Mouse (Mus musculus): ENCODE measurements around the gene Tln1.

DNA sequence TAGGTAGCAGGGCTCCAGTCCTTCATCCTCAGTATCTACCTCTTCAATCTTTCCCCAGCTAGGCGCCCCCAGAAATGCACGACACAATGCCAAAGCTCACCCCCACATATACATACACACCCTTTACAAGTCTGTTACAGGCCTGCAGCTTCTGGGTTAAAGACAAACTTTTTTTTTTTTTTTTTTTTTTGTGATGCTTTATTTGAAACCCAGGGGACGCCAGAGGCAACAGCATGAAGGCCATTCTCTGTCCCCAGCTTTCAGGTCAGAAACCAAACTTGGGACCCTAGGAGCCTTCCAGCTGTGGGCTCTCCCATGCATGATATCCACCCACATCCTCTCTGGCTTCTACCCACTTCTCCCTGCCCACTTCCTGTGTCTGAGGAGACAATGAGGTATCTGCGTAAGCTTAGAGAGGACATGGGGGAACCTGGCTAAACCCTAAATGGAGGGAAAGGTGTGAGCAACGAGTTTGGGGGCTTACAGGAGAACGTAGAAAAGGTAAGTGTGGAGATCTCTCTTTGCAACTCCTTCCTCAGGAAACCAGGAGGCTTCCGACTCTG, 80.5 kb downstream of the Tln1 start:
- TF ChIP-seq CTCF (IDR thresholded peaks at IDR 0.05; ENCODE audit: insufficient read depth, low read length): no peak
- no peak for TF ChIP-seq POLR2A (IDR thresholded peaks at IDR 0.05; ENCODE audit: borderline replicate concordance, extremely low read depth, low read depth, low read length)
